Mouse (Mus musculus): ENCODE results near the gene Cldn14.

- TF ChIP-seq ZC3H11A (IDR thresholded peaks at IDR 0.05; ENCODE audit: borderline replicate concordance, low read depth, low read length) = no peak
- no peak for TF ChIP-seq HCFC1 (IDR thresholded peaks at IDR 0.05; ENCODE audit: borderline replicate concordance, insufficient read depth, low read length)
- TF ChIP-seq CHD2 (IDR thresholded peaks at IDR 0.05; ENCODE audit: low read depth, low read length) = no peak
- TF ChIP-seq MAFK (IDR thresholded peaks at IDR 0.05; ENCODE audit: insufficient read depth, low read depth, low read length) = no peak
Observed at GRCm38 (mm10) chr16:93961099-93961646, 47.5 kb downstream of the Cldn14 start.

Data from ES-E14 (cell line).